8 mouse cellular contexts compared by ENCODE assay signal in genomic region chr4:132958741-132959678, GRCm38 (mm10). TPM values are rescaled to one million over a fixed set of nuclear protein-coding genes. Genes with fewer than 3 reads are reported as not detected.
DNase-seq lines count a peak whose midpoint lies in the region; ATAC-seq and TF ChIP-seq lines count a peak whose summit lies in the region.

No protein-coding gene starts in this region.

- peak; percentile 74 for ATAC-seq in heart, embryonic 16.5 days (replicated peaks; ENCODE audit: extremely low read depth, insufficient read depth, low FRiP score)
- ATAC-seq in limb, embryonic 14.5 days (ENCODE audit: low FRiP score, low read depth), result peak; percentile 87
- ATAC-seq in midbrain, postnatal 0 days (ENCODE audit: low FRiP score), result peak; percentile 47; the same call in 1 of the 2 replicates
- ATAC-seq in inflammation-experienced regulatory T-cells, adult 6 months, result no peak

- no peak for TF ChIP-seq POLR2A in limb, embryonic 14.5 days (IDR thresholded peaks at IDR 0.05; ENCODE audit: borderline replicate concordance, extremely low read depth, insufficient read depth, insufficient read length)

- peak; percentile 42 for DNase-seq in adrenal gland, adult 2 months
- no peak for DNase-seq in adrenal gland, adult 8-10 months
- peak; percentile 76 for DNase-seq in embryo, embryonic 9.5 days (ENCODE audit: extremely low spot score)
- DNase-seq in limb, embryonic 14.5 days (ENCODE audit: low spot score), result peak; percentile 86
- peak; percentile 55 for DNase-seq in midbrain, postnatal 0 days (ENCODE audit: low spot score)
- no peak for DNase-seq in layer of hippocampus, postnatal 14 days (ENCODE audit: low spot score in 2 of 2)

- peak overlapping the region; percentile 95 for H3K27ac ChIP-seq in heart, embryonic 16.5 days (ENCODE audit: low read length)
- H3K27ac ChIP-seq in limb, embryonic 14.5 days (replicated peaks; ENCODE audit: low read depth, low read length), result peak overlapping the region; percentile 85
- H3K27ac ChIP-seq in midbrain, postnatal 0 days (ENCODE audit: low read depth, low read length), result peak overlapping the region; percentile 13

- H3K4me2 ChIP-seq in heart, embryonic 16.5 days (ENCODE audit: low read depth, low read length), result peak overlapping the region; percentile 16; the same call in 1 of the 2 replicates
- H3K4me2 ChIP-seq in limb, embryonic 14.5 days (replicated peaks; ENCODE audit: low read depth, low read length, severe bottlenecking), result peak overlapping the region; percentile 10; the same call in 1 of the 2 replicates
- H3K4me2 ChIP-seq in midbrain, postnatal 0 days (ENCODE audit: low read depth, low read length, poor library complexity, severe bottlenecking), result no peak overlapping the region

- WGBS in heart, embryonic 16.5 days, result 7% methylated on average over 10 of the region's 10 CpGs
- WGBS in limb, embryonic 14.5 days, result 8% methylated on average over 10 of the region's 10 CpGs
- WGBS in midbrain, postnatal 0 days, result 15% methylated on average over 10 of the region's 10 CpGs

- peaks cover 49% of the 10 kb centered on the region for H3K4me1 ChIP-seq in heart, embryonic 16.5 days (ENCODE audit: control insufficient read depth, insufficient read depth, low read length)
- H3K4me1 ChIP-seq in limb, embryonic 14.5 days (ENCODE audit: control insufficient read depth, insufficient read depth, low read length), result peaks cover 21% of the 10 kb centered on the region
- no peaks in the 10 kb centered on the region for H3K4me1 ChIP-seq in midbrain, postnatal 0 days (ENCODE audit: insufficient read depth, low read length)

- H3K4me3 ChIP-seq in heart, embryonic 16.5 days (ENCODE audit: low read length), result no peak overlapping the region
- no peak overlapping the region for H3K4me3 ChIP-seq in limb, embryonic 14.5 days (replicated peaks; ENCODE audit: low read length)
- H3K4me3 ChIP-seq in midbrain, postnatal 0 days (ENCODE audit: low read depth, low read length), result no peak overlapping the region

- TF ChIP-seq CTCF in midbrain, postnatal 0 days (IDR thresholded peaks at IDR 0.05), result no peak

- peak overlapping the region; percentile 48 for H3K9ac ChIP-seq in heart, embryonic 16.5 days (ENCODE audit: low read length)
- 0 out of 2 replicates have a peak overlapping the region, but pooled peaks have one; percentile 31 for H3K9ac ChIP-seq in limb, embryonic 14.5 days (ENCODE audit: low read depth, low read length, severe bottlenecking)
- H3K9ac ChIP-seq in midbrain, postnatal 0 days (replicated peaks; ENCODE audit: low read length, poor library complexity, severe bottlenecking), result no peak overlapping the region

- no peaks in the 10 kb centered on the region for H3K9me3 ChIP-seq in heart, embryonic 16.5 days (replicated peaks; ENCODE audit: control insufficient read depth, low read length)
- H3K9me3 ChIP-seq in limb, embryonic 14.5 days (ENCODE audit: control insufficient read depth, low read length), result no peaks in the 10 kb centered on the region
- no peaks in the 10 kb centered on the region for H3K9me3 ChIP-seq in midbrain, postnatal 0 days (ENCODE audit: low read length)

- no peaks in the 10 kb centered on the region for H3K36me3 ChIP-seq in heart, embryonic 16.5 days (ENCODE audit: control insufficient read depth, insufficient read depth)
- no peaks in the 10 kb centered on the region for H3K36me3 ChIP-seq in limb, embryonic 14.5 days (ENCODE audit: control insufficient read depth, insufficient read depth, low read length)
- H3K36me3 ChIP-seq in midbrain, postnatal 0 days (ENCODE audit: insufficient read depth, low read length), result no peaks in the 10 kb centered on the region

- no peaks in the 10 kb centered on the region for H3K27me3 ChIP-seq in heart, embryonic 16.5 days (ENCODE audit: control insufficient read depth, insufficient read depth, low read length)
- H3K27me3 ChIP-seq in limb, embryonic 14.5 days (ENCODE audit: control insufficient read depth, insufficient read depth, low read length), result no peaks in the 10 kb centered on the region
- no peaks in the 10 kb centered on the region for H3K27me3 ChIP-seq in midbrain, postnatal 0 days (ENCODE audit: insufficient read depth, low read length)

RNA-seq across cellular contexts. Expression of gene Fgr, which starts 14.9 kb away (rescaled TPM):
- total RNA-seq in adrenal gland, adult 2 months (2021), result under 1 TPM; 0.29 to 0.93 TPM
- polyA plus RNA-seq in adrenal gland, adult 2 months (2012; rRNA removed), result 0.29 and 0.56 TPM in 2 replicates
- under 1 TPM; 0.42 to 0.92 (median 0.64) TPM for total RNA-seq in adrenal gland, adult 8-10 months (2022)
- polyA plus RNA-seq in heart, embryonic 16.5 days (2015; fragmentation: Nextera tagmentation; extraction: Ambion mirVana), result 0.70 and 1.4 TPM in 2 replicates
- 0.54 and 0.64 TPM in 2 replicates for polyA plus RNA-seq in limb, embryonic 14.5 days (2012; rRNA removed)
- polyA plus RNA-seq in limb, embryonic 14.5 days (2014; fragmentation: Nextera tagmentation; extraction: Ambion mirVana), result 0.35 and 0.62 TPM in 2 replicates
- 0.33 and 0.47 TPM in 2 replicates for total RNA-seq in midbrain, postnatal 0 days (2014; rRNA removed)
- 0.19 TPM in 1 of 2 replicates, not detected in the other for polyA plus RNA-seq in midbrain, postnatal 0 days (2015; fragmentation: Nextera tagmentation; extraction: Ambion mirVana)
- 1 to 10 TPM; 1.9 to 6.6 (median 3.3) TPM for polyA plus RNA-seq in inflammation-experienced regulatory T-cells, adult 6 months (2017; shearing (Covaris generic))
- not detected for total RNA-seq in layer of hippocampus, postnatal 14 days (2021)

RNA-seq across cellular contexts. Expression of gene Fam76a, which starts 36.7 kb away (rescaled TPM):
- total RNA-seq in adrenal gland, adult 2 months (2021), result 10 to 100 TPM; 27.7 to 35.4 TPM
- polyA plus RNA-seq in adrenal gland, adult 2 months (2012; rRNA removed), result 10.9 and 13.2 TPM in 2 replicates
- 10 to 100 TPM; 30.0 to 55.3 (median 45.3) TPM for total RNA-seq in adrenal gland, adult 8-10 months (2022)
- polyA plus RNA-seq in heart, embryonic 16.5 days (2015; fragmentation: Nextera tagmentation; extraction: Ambion mirVana), result 41.5 and 46.2 TPM in 2 replicates
- polyA plus RNA-seq in limb, embryonic 14.5 days (2012; rRNA removed), result 19.0 and 19.1 TPM in 2 replicates
- polyA plus RNA-seq in limb, embryonic 14.5 days (2014; fragmentation: Nextera tagmentation; extraction: Ambion mirVana), result 48.3 and 57.1 TPM in 2 replicates
- total RNA-seq in midbrain, postnatal 0 days (2014; rRNA removed), result 16.6 and 21.0 TPM in 2 replicates
- polyA plus RNA-seq in midbrain, postnatal 0 days (2015; fragmentation: Nextera tagmentation; extraction: Ambion mirVana), result 31.0 and 38.2 TPM in 2 replicates
- polyA plus RNA-seq in inflammation-experienced regulatory T-cells, adult 6 months (2017; shearing (Covaris generic)), result 10 to 100 TPM; 14.2 to 23.1 (median 17.9) TPM
- total RNA-seq in layer of hippocampus, postnatal 14 days (2021), result 10 to 100 TPM; 32.4 to 34.6 TPM

RNA-seq across cellular contexts. Expression of gene Ahdc1, which starts 52.0 kb away (rescaled TPM):
- total RNA-seq in adrenal gland, adult 2 months (2021), result 10 to 100 TPM; 64.3 to 88.3 TPM
- 78.1 and 88.7 TPM in 2 replicates for polyA plus RNA-seq in adrenal gland, adult 2 months (2012; rRNA removed)
- total RNA-seq in adrenal gland, adult 8-10 months (2022), result 100 to 1,000 TPM in 1 of 4 experiments, 10 to 100 TPM in 3; 72.0 to 109 (median 82.9) TPM
- 7.1 and 7.2 TPM in 2 replicates for polyA plus RNA-seq in heart, embryonic 16.5 days (2015; fragmentation: Nextera tagmentation; extraction: Ambion mirVana)
- 29.6 and 41.0 TPM in 2 replicates for polyA plus RNA-seq in limb, embryonic 14.5 days (2012; rRNA removed)
- polyA plus RNA-seq in limb, embryonic 14.5 days (2014; fragmentation: Nextera tagmentation; extraction: Ambion mirVana), result 12.9 and 15.6 TPM in 2 replicates
- total RNA-seq in midbrain, postnatal 0 days (2014; rRNA removed), result 105 and 115 TPM in 2 replicates
- 9.2 and 11.0 TPM in 2 replicates for polyA plus RNA-seq in midbrain, postnatal 0 days (2015; fragmentation: Nextera tagmentation; extraction: Ambion mirVana)
- 1 to 10 TPM; 1.6 to 2.4 (median 2.4) TPM for polyA plus RNA-seq in inflammation-experienced regulatory T-cells, adult 6 months (2017; shearing (Covaris generic))
- total RNA-seq in layer of hippocampus, postnatal 14 days (2021), result 10 to 100 TPM; 88.6 to 96.3 TPM

Comparison
In these comparisons a context has a peak if more than half of its experiments do, and no peak if none do; other contexts are left out.
1. DNase-seq: peak in adrenal gland, adult 2 months (single experiment), embryo, embryonic 9.5 days (single experiment), limb, embryonic 14.5 days (single experiment) and midbrain, postnatal 0 days (single experiment); none in adrenal gland, adult 8-10 months (single experiment) and layer of hippocampus, postnatal 14 days (0 of 2).
2. H3K27ac ChIP-seq: peak in every context shown above with its lines; median percentile 95 in heart, embryonic 16.5 days; 85 in limb, embryonic 14.5 days; 13 in midbrain, postnatal 0 days.